Mouse (Mus musculus): ENCODE measurements around the gene Tcf20.
A peak's percentile ranks its signal among the peaks of the same experiment; 100 is the strongest.
"Not testable (repeated sequence)": the region's sequence is repeated elsewhere in the genome, so short reads cannot be mapped to it uniquely, and the experiment has no call there.

Tcf20 gene

DNA sequence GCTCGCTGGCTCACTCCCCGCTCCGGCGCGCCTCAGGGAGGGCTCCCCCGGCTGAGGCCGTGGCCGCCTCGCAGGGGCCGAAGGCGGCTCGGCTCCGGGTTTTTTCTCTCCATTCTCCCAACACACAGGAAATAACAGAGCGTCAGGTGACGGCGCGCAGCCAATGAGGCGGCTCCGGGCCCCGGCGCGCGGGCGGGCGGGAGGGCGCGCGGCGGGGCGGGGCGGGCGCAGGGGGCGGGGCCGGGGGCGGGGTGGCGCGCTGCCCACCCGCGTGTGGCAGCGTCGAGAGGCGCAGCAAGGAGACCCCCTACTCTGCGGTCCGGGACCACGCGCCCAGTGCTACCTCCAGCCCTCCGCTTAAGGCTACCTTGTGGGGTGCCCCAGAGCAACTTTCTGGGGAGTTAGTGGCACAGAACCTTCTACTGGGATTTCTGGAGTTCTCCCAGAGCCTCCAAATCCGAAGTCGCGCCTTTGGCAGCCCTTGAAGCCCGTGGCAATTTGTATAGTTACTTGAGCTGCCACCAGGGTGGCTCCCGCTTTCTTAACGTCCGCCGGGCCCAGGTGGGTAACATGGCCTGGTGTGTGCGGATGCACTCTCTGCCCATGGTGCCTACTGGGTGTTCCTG lies 87.9 kb downstream of the Tcf20 start:
- DNase-seq (ENCODE audit: low read depth, low spot score): peak; percentile 83

DNA sequence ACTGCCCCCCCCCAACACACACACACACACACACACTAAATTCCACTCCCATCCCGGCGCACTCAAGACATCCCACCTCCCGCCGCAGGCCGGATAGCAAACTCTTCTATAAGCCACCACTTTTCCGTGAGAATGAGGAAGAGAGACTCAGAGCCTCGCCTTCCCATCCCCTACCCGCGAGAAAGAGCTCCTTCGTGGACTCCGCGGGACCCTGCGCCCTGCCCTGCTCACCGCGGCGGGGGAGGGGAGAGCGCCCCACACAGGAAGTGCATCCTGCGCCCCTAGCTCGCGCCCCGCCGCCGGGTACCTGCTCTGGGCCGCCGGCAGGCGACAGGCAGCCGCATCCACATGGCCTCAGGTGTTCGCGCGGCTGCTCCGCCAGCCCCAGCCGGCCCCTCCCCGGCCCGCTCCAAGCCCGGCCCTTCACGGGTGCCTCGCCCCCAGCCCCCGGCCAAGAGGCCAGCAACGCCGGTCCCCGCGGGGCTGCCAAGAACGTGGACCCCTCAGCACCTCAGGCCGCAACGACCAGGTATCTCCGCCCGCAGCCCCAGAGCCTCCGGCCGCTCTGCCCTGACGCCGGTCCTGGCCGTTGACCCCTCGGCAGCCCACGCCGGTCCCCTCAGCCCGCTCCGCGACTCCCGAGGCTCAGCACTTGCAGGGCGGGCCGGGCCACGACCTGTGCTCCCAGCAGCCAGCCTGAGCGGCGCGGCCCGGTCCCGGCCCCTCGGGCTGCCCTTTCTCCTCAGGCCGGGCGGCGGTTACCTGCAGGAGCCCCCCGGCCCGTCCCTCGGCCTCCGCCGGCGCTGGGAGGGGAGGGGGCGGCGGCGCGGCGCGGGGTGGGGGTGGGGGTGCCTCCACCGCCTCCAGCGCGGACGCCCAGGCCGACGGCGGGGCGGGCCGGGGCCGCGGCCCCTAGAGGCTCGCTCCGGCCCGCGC lies 88.7 kb downstream of the Tcf20 start:
- peak; percentile 20 for DNase-seq (ENCODE audit: low read depth, low spot score)

DNA sequence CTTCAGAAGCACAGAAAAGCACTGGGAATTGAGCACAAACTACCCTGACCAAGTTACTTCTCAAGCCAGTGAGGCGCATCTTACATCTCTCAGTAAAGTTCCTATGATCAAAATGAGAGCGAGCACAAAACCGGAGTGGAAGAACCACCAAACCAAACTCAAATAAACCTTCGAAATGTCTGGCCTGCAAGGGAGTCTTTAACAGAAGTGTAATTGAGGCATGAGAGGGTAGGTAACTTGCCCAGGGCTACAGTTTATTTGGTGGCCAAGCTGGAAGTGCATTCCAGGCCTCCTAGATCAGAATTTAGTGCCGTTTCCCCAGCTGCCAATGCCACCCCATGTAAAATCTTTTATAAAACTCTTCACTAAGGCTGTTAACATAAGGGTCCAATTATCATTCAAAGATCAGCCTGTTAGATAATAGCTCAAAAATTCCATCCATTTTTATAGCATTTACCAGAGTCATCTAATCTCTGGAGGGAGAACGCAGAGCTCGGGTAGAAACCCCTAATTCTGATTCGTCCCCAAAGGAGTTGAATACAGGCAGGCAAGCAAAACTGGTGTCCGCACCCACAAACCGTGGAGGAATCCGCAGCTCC lies 89.4 kb downstream of the Tcf20 start:
- peak; percentile 30 for DNase-seq (ENCODE audit: low read depth, low spot score)

DNA sequence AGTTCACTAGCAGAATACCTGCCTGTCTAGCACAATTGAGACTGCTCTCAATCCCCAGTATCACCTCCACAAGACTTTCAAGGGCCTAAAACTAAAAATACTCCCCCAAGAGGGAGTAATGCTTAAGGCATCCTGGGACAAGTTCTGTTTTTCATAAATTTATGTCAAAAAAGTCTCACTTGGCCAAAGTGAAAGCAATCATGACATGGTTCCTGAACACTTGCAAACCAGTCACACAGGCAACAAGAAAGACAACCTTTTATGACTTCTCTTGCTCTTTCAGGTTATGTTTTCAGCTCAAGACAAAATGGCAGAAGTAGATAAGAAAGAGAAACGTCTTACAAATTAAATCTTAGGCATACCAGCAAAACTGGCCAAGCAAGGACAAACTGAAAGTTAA lies 91.3 kb downstream of the Tcf20 start:
- DNase-seq (ENCODE audit: low read depth, low spot score): no peak

DNA sequence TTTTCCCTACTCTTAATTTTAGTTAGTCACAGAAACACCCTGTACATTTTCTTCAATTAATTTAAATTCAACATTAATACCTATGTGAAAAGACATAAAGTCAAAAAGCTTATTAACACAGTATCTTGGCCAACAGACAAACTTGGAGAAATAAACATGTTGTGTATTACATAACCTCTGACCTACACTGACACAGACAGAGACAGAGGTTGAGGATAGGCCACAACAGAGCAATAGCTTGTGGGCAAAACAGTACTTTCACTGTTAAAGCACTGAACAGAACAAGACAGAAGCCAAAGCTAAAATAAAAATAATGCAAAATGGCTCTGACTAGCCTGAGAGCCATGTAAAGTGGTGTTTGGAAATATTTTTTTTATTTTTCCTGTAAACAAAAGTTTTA lies 97.2 kb downstream of the Tcf20 start:
- DNase-seq (ENCODE audit: low read depth, low spot score): no peak

DNA sequence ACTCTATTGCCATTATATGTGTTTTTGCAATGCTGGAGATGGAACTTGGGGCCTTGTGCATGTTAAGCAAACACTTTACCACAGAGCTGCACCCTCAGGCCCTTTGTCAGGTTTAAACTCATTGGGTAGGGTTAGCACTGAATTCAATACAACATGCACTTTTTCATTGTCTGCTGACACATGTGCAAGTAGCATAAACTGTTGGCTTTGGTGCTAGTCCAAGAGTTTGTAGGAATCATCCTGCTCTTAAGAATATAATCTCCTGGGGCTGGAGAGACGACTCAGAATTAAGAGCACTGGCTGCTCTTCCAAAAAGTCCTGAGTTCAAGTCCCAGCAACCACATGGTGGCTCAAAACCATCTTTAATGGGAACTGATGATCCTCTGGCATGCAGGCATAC lies 98.2 kb downstream of the Tcf20 start:
- no peak for DNase-seq (ENCODE audit: low read depth, low spot score)

DNA sequence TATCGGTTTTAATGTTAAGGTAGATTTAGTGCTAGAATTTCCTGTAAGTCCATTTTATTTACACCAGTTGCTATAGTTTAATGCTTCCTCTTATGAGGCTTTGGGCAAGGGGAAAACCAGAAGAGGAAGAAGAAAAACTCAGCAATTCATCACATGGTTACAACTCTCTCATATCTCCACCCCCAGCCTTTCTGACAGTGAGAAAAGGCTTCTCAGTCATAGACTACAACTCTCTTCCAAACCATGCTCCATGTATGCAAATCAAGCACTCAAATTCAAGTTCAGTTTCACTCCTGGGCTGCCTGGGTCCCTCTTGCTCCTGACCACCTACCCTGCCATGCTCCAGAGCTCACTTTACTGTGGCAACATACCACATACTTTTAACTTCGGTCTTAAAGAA lies 99.2 kb downstream of the Tcf20 start:
- no peak for DNase-seq (ENCODE audit: low read depth, low spot score)

DNA sequence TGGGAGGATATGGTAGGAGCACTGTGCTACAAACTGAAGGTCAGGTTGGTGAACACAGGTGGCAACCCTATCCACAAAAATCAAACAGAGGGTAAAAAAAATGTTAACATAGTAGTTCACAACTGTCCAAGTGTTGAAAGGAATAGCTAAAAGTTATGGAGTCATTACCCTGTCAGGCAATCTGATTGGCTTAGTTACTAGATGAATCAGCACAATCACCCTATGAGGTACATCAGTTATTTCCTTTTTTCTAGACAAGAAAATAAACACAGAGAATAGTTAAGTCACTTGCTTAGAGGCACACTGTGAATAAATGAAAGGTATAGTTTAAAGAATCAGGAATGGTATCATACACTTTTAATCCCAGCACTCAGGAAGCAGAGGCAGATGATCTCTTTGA lies 110.4 kb downstream of the Tcf20 start:
- DNase-seq (ENCODE audit: low read depth, low spot score): no peak

DNA sequence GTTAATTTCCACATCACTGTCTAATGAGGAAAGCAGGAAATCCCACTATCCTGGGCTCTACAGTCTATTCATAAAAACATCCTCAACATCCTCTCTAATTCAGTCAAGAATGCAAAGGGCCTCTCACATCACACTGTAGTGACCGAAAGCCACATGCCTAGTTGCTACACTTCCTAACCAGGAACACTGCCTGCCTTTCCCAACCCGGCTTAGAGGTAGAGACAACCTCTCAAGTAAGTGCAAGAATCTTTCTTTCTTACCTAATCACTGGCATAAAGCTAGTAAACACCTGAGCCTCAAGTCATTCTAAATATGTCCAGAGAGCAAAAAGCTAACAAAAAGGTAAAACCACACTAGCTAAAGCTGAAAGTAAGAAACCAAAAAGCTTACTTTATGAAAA lies 110.8 kb downstream of the Tcf20 start:
- DNase-seq (ENCODE audit: low read depth, low spot score): no peak

DNA sequence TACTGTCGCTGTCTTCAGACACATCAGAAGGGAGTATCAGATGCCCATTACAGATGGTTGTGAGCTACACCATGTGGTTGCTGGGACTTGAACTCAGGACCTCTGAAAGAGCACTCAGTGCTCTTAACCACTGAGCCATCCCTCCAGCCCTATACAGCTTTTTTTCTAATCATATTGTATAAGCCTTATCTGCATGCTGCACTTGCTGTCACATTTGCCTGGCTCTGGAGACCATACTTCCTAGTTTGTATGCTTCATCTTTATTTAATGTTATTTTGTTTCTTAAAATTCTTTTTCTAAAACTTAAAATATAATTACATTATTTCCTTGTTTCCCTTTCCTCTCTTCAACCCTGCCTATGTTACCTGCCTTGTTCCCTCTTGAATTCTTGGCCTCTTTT lies 115.6 kb downstream of the Tcf20 start:
- DNase-seq (ENCODE audit: low read depth, low spot score): no peak

DNA sequence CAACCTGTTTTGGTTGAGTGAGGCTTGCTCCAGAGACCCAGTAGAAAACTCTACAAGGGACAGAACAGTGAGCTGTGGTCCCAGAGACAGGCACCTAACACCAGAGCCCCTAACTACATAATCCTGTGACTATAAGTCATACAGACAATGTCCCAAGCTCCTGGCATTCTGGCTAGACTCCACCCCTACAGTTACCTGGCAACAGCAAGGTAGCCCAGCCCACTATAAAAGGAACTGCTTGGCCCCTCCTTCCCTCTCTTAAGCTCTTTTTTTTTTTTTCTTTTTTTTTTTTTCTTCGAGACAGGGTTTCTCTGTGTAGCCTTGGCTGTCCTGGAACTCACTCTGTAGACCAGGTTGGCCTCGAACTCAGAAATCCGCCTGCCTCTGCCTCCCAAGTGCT lies 121.4 kb downstream of the Tcf20 start:
- not testable (repeated sequence) for DNase-seq (ENCODE audit: low read depth, low spot score)

DNA sequence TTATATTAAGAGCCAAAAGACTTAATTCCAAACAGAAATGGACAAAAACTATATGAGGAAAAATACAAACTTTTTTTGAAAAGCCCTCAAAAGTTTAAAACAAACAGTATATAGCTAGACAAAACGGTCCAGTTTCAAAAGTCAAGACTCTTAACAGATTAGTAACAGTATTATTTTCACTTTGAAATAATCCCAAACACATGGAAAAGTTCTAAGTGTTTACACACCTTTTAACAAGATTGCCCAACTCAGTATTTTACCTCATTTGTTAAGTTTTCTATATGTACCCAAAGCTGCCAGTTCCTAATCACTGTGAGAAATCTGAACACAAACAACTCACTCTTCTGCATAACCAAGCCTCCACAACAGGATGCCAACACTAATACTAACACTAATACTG lies 124.0 kb downstream of the Tcf20 start:
- no peak for DNase-seq (ENCODE audit: low read depth, low spot score)

DNA sequence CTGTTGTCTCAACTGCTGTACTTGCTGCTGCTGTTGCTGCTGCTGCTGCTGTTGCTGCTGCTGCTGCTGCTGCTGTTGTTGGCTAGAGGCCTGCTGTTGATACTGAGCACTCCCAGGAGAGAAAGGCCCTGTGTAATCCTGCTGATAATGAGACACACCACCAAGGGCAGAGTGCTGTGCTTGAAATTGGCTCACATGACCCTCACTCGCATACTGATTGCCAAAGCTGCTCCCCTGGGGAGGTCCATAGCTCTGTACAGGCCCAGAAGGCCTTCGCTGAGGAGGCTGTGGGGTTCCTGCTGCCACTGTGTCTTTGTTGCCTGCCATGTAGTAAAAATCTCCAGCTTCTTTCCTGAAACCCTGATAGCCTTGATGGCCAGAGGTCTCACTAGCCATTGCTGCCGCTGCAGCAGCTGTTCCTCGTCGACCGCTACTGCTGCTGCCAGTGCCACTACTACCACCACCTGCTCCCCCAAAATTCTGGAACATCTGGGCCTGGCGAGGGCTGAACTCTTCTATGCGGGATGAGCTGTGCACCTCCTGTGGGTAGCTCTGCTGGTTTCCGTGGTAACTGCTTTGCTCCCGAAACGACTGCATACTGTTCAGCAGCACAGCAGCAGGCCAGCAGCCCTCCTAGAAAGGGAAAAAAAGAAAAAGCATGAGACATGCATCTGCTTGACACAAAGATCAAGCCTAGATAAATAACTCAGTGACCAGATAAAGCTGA lies 130.9 kb downstream of the Tcf20 start:
- peak; percentile 6 for DNase-seq (ENCODE audit: low read depth, low spot score)

DNA sequence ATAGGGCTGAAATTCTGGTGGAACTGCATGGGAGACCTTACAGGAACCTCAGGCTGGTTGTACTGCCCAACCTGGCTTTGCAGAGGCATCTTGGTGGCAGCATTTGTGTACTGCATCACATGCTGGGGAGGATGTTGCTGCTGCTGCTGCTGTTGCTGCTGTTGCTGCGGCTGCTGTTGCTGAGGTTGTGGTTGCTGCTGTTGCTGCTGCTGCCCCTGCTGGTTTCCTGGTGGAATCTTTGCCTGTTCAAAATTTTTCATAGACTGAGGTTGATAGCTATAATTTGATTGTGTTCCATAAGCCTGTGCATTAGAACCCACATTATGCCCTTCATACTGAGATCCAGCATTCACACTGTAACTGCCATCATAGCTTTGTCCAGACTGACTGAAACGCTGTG lies 131.6 kb downstream of the Tcf20 start:
- DNase-seq (ENCODE audit: low read depth, low spot score): no peak

DNA sequence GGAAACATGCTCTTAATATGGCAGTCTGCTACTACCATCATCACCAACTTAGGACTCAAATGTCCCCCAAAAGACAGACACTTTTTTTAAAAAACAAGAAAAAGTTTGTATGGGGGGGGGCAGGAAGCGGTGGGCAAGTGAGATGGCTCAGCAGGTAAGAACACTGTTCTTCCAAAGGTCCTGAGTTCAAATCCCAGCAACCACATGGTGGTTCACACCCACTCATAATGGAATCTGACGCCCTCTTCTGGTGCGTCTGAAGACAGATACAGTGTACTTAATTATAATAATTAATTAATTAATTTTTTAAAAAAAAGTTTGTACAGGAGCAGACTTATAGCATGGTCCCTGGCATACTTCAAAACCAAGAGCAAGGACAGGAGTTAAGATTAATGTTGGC lies 148.5 kb downstream of the Tcf20 start:
- DNase-seq (ENCODE audit: low read depth, low spot score): no peak

DNA sequence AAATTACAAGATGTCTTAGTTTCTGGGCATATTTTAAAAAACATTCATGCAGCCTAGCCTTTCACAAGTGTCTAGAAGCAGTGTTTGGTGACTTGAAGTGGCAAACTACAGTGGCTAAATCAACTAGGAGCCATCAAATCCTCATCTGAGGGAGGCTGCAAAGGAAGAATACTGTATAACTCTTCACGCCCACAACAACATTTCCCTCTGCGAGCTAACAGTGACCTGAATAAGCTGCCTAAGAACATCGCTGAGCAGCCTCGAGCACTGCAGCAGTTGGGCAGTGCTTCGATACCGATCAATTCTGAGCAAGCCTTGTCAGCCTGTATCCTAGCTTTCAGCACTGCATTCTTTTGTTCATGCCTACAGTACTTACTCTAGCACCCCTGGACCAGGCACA lies 157.8 kb downstream of the Tcf20 start:
- DNase-seq (ENCODE audit: low read depth, low spot score): no peak

DNA sequence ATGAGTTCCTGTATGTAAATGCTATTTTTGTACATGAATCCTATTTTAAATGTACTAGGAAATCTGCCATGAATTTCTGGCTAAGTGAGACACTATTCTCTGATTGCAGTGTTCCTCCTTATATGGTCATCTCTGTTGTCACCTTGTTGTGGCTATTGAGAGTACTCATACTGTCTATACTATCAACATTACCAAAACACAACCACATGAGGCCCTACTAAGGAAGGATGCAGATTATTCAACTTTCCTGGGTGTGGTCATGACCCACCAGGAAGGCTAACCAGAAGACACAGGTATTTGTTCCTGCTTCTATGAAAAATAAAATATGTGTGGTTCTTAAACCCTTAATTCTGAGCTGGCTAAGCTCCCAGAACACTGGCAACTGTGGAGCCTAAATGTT lies 161.8 kb downstream of the Tcf20 start:
- no peak for DNase-seq (ENCODE audit: low read depth, low spot score)

DNA sequence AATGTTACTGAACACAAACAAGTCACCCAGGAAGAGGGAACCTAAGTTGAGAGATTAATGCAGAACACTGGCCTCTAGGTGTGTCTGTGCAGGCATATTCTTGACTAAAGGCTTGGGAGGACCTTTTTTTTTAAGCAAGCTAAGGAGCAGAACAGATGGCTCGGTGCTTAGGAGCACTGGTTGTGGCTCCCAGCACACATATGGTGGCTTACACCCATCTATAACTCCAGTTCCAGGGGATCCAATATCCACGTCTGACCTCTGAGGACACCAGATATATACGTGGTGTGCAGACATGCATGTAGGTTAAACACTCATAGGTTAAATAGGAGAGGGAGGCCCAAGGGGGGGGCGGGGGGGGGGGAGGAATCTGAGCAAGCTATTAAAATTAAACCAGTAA lies 165.3 kb downstream of the Tcf20 start:
- no peak for DNase-seq (ENCODE audit: low read depth, low spot score)

DNA sequence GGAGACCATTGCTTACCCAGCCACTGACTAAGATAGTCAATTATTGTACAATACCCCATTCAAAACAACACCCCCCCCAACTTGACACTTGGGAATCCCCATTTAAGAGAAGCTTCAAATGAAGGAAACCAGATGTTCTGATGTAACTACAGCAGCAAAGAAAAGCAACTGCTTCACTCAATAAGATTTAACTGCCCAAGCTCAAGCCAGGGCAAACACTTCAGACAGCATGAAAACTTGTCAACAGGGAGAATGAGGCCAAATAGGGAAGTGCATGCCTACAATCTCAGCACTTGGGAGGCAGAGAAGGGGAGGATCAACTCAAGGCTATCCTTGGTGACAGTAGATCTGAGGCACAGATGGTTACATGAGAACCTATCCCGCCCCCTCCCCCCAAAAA lies 166.0 kb downstream of the Tcf20 start:
- no peak for DNase-seq (ENCODE audit: low read depth, low spot score)

DNA sequence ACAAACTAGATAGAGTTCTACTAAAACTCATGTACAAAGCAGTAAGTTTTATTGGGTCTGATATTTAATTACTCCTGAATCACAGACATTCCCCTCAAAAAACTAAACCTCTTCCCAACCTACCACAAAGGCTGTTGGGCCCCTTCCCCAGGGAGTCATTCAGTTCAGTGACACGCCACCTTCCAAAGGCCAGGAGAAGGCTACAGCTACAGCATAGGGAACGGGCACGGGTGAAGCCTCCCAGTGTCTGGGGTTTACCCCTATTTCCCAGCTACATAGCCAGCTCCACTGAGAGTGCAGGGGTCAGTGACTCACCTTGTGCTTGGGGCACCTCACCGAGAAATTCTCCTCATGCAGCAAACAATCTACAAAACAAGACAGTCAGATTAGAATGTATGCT lies 172.4 kb downstream of the Tcf20 start:
- DNase-seq (ENCODE audit: low read depth, low spot score): no peak

DNA sequence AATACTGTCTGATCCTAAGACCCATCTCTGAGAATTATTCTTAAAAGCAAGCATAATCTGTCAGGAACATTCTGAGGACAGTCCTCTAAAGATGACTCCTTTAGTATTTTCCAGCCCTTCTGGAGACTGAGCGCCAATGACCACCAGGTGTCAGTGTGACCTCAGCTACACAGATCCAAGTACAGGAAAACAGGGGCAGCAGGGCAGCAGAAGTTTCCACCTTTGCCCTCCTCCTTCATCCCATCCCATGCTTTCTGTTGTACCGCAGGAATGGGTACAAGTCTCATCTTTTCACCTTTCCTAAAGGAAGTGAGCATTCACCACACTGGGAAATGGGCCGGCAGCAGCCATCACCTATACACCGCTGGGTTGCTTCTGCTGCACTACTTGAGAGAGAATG lies 172.9 kb downstream of the Tcf20 start:
- DNase-seq (ENCODE audit: low read depth, low spot score): peak; percentile 55

DNA sequence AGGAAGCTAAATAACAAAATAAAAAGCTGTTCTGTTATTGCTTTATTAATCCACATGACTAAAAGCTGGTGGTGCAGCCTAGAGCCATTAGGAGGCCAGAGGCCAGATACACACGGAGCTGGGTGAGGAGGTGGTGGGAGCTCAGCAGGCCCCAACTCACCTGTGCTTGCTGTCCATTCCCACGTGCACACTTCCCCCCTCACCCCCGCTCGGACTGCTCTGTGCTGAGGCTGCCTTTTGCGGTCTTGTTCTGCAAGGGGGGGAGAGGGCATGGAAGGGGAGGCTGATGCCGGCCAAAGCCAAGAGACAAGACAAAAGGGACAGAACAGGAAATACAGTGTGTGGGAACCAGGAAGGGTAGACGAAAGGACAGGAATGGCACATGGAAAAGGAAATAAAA lies 173.4 kb downstream of the Tcf20 start:
- DNase-seq (ENCODE audit: low read depth, low spot score): no peak
